Mouse (Mus musculus): ENCODE results near the gene Snrnp25.

The Snrnp25 gene

GRCm38 (mm10) chr11:32205058-32205873 is at the start of gene Snrnp25:
Snrnp25 (plus strand) TSS chr11:32205415.
- peak; percentile 98 for DNase-seq

- no peak for DNase-seq
Measured at GRCm38 (mm10) chr11:32156854-32157630, 48.2 kb upstream of the Snrnp25 start.

GRCm38 (mm10) chr11:32157791-32158594 is 47.2 kb upstream of the Snrnp25 start:
- DNase-seq = no peak

- no peak for DNase-seq
Measured at GRCm38 (mm10) chr11:32159176-32159575, 46.0 kb upstream of the Snrnp25 start.

- DNase-seq = no peak
Measured at GRCm38 (mm10) chr11:32160341-32160740, 44.9 kb upstream of the Snrnp25 start.

GRCm38 (mm10) chr11:32161500-32161899 is 43.7 kb upstream of the Snrnp25 start:
- peak; percentile 21 for DNase-seq

GRCm38 (mm10) chr11:32161922-32162804 is 43.1 kb upstream of the Snrnp25 start:
- peak; percentile 84 for DNase-seq

- no peak for DNase-seq
Measured at GRCm38 (mm10) chr11:32166683-32167082, 38.5 kb upstream of the Snrnp25 start.

- DNase-seq = no peak
Measured at GRCm38 (mm10) chr11:32178506-32178905, 26.7 kb upstream of the Snrnp25 start.

- DNase-seq = no peak
Measured at GRCm38 (mm10) chr11:32181246-32181645, 24.0 kb upstream of the Snrnp25 start.

- peak; percentile 89 for DNase-seq
Measured at GRCm38 (mm10) chr11:32181973-32182868, 23.0 kb upstream of the Snrnp25 start.

- DNase-seq = no peak
Measured at GRCm38 (mm10) chr11:32184469-32184868, 20.7 kb upstream of the Snrnp25 start.

GRCm38 (mm10) chr11:32186031-32186430 is 19.2 kb upstream of the Snrnp25 start:
- no peak for DNase-seq

- DNase-seq = no peak
Measured at GRCm38 (mm10) chr11:32187256-32187655, 18.0 kb upstream of the Snrnp25 start.

- no peak for DNase-seq
Measured at GRCm38 (mm10) chr11:32188881-32189280, 16.3 kb upstream of the Snrnp25 start.

GRCm38 (mm10) chr11:32189434-32189833 is 15.8 kb upstream of the Snrnp25 start:
- DNase-seq = no peak

- peak; percentile 73 for DNase-seq
Measured at GRCm38 (mm10) chr11:32190119-32190518, 15.1 kb upstream of the Snrnp25 start.

- DNase-seq = no peak
Measured at GRCm38 (mm10) chr11:32190603-32191110, 14.6 kb upstream of the Snrnp25 start.

- DNase-seq = no peak
Measured at GRCm38 (mm10) chr11:32193156-32193555, 12.1 kb upstream of the Snrnp25 start.

- no peak for DNase-seq
Measured at GRCm38 (mm10) chr11:32194086-32194485, 11.1 kb upstream of the Snrnp25 start.

- DNase-seq = no peak
Measured at GRCm38 (mm10) chr11:32194626-32195025, 10.6 kb upstream of the Snrnp25 start.

All from lung, postnatal 10 days (tissue).